Mouse (Mus musculus) forebrain, embryonic 11.5 days (tissue): Measurements from ENCODE around the gene Ola1. TPM values are rescaled to one million over a fixed set of nuclear protein-coding genes. Genes with fewer than 3 reads are reported as not detected.

Experiments used
- polyA plus RNA-seq: library from polyadenylated mRNA; unstranded; fragments of >200 nt; fragmentation: Nextera tagmentation; extraction: Ambion mirVana; gene quantifications from 2 replicates; pipeline ENCODE4 v1.2.1, GENCODE M21; 2014

Gene Ola1
- polyA plus RNA-seq, 1 experiment from 2014 or later, result 110 TPM

Other genes with a start within 250 kb of the Ola1 start
- gene Sp3, start 238.5 kb downstream of the Ola1 start, polyA plus RNA-seq, result 71.5 and 74.9 TPM in 2 replicates
- not detected in 2 replicates for gene Gm11084, start 232.2 kb downstream of the Ola1 start, polyA plus RNA-seq
- 5.5 and 8.2 TPM in 2 replicates for gene Sp9, start 53.0 kb upstream of the Ola1 start, polyA plus RNA-seq
- 11.7 and 14.0 TPM in 2 replicates for gene Scrn3, start 93.7 kb upstream of the Ola1 start, polyA plus RNA-seq
- 18.2 and 18.6 TPM in 2 replicates for gene Cir1, start 93.8 kb upstream of the Ola1 start, polyA plus RNA-seq
- 2.6 and 2.7 TPM in 2 replicates for gene Gpr155, start 167.6 kb upstream of the Ola1 start, polyA plus RNA-seq